Mouse (Mus musculus): ENCODE measurements at regions not wholly inside any gene's neighbourhood (a gene's known extent, or its start where the extent isn't known, plus 50 kb on each side); places are given as distances from the start of the nearest gene placed in this dataset.

GRCm38 (mm10) chr3:38130088-38130487 is 354.6 kb downstream of the Ankrd50 start:
- Histone ChIP-seq H3K27ac (no peak overlapping the region), H3K9ac (no peak overlapping the region), H3K27me3 (no peaks in the 10 kb centered on the region), H3K4me1 (replicated peaks) (no peaks in the 10 kb centered on the region), H3K36me3 (no peaks in the 10 kb centered on the region), H3K9me3 (no peaks in the 10 kb centered on the region), H3K4me2 (no peak overlapping the region), H3K4me3 (no peak overlapping the region)
- 35% methylated on average over 1 of the region's 1 CpGs for WGBS
- no peak for ATAC-seq (ENCODE audit: low FRiP score)

- WGBS = 87% methylated on average over 2 of the region's 2 CpGs
- no peak for ATAC-seq (ENCODE audit: low FRiP score)
- no peaks in the 10 kb centered on the region for H3K36me3 ChIP-seq
- H3K4me1 ChIP-seq (replicated peaks) = no peaks in the 10 kb centered on the region
- H3K9ac ChIP-seq = no peak overlapping the region
- no peaks in the 10 kb centered on the region for H3K27me3 ChIP-seq
- no peak overlapping the region for H3K27ac ChIP-seq
- H3K4me2 ChIP-seq = no peak overlapping the region
- no peak overlapping the region for H3K4me3 ChIP-seq
- no peaks in the 10 kb centered on the region for H3K9me3 ChIP-seq
These were observed 355.5 kb downstream of the Ankrd50 start for GRCm38 (mm10) chr3:38129167-38129500.

DNA sequence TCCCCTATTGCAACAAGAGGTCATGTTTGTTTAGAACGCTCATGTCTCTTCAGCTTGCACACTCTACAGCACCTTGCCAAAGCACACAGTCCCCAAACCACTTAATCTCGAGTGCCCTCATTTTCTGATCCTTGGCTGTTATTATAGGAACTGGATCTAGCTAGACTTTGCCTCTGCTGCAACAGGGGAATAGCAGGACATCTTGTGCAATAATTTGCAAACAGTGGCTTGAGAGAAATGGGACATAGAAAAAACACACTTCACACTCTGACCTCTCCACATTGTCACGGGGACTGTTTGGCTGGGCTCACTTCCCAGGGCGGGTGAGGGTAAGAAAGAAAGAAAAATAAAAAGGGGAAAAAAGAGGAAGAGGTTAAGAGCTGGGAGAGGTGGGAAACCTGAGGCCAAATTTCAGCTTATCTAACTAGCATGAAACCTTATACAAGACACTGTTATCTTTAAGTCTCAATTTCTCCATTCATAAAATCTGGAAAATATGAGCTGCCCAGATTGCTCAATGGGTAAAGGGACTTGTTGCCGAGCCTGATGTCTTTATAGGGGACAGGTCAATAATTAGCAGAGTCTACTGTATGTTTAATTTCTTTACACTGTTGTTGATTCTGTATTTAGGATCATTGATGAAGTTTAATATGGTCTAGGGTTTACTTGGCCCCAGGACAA is 356.0 kb downstream of the Ankrd50 start:
- H3K9me3 ChIP-seq = no peaks in the 10 kb centered on the region
- no peak for ATAC-seq (ENCODE audit: low FRiP score)
- WGBS = 81% methylated on average over 5 of the region's 5 CpGs
- H3K27ac ChIP-seq = no peak overlapping the region
- H3K4me1 ChIP-seq (replicated peaks) = no peaks in the 10 kb centered on the region
- no peaks in the 10 kb centered on the region for H3K27me3 ChIP-seq
- no peak overlapping the region for H3K9ac ChIP-seq
- no peak overlapping the region for H3K4me2 ChIP-seq
- no peak overlapping the region for H3K4me3 ChIP-seq
- no peaks in the 10 kb centered on the region for H3K36me3 ChIP-seq

DNA sequence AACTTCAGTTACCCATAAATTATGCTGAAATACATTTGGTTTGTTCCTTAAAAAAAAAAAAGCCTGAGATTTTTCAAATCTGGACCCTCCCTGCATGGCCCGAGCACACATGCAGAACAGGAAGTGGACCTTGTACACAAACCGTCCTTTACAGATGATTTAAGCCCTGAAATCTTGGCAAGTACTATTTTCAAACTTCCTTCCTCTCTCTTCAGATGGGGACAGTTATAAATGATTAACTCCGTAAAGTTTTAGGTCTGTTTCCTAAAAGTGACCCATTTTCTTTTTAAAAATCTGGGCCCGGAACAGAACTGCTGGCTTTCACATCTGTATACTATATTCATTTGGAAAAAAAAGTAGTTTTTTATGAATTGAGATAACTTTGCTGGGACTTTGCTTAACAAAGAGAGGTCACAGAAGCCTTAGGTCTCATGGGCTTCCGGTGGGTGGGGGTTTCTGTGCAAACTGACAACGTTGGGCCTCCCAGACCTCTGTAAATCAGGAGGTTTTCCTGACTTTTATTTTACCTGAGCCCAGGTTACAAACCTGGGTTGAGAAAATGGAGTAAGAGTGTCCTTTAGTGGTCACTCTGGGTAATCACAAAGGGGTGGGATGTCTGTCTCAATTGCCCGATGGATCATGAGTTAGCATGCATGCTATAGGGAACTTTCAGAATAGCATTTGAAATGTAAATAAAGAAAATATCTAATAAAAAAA is 368.4 kb downstream of the Ankrd50 start:
- no peaks in the 10 kb centered on the region for H3K4me1 ChIP-seq (replicated peaks)
- no peaks in the 10 kb centered on the region for H3K36me3 ChIP-seq
- no peak overlapping the region for H3K4me3 ChIP-seq
- WGBS = 73% methylated on average over 7 of the region's 7 CpGs
- no peak overlapping the region for H3K27ac ChIP-seq
- H3K9ac ChIP-seq = no peak overlapping the region
- H3K4me2 ChIP-seq = no peak overlapping the region
- no peaks in the 10 kb centered on the region for H3K9me3 ChIP-seq
- ATAC-seq (ENCODE audit: low FRiP score) = no peak
- H3K27me3 ChIP-seq = no peaks in the 10 kb centered on the region

- H3K36me3 ChIP-seq = no peaks in the 10 kb centered on the region
- H3K4me2 ChIP-seq = no peak overlapping the region
- WGBS = 93% methylated on average over 3 of the region's 3 CpGs
- no peak overlapping the region for H3K9ac ChIP-seq
- H3K9me3 ChIP-seq = no peaks in the 10 kb centered on the region
- ATAC-seq (ENCODE audit: low FRiP score) = no peak
- H3K27ac ChIP-seq = no peak overlapping the region
- H3K27me3 ChIP-seq = no peaks in the 10 kb centered on the region
- H3K4me3 ChIP-seq = no peak overlapping the region
- H3K4me1 ChIP-seq (replicated peaks) = no peaks in the 10 kb centered on the region
These were observed 372.1 kb downstream of the Ankrd50 start for GRCm38 (mm10) chr3:38112568-38112967.

DNA sequence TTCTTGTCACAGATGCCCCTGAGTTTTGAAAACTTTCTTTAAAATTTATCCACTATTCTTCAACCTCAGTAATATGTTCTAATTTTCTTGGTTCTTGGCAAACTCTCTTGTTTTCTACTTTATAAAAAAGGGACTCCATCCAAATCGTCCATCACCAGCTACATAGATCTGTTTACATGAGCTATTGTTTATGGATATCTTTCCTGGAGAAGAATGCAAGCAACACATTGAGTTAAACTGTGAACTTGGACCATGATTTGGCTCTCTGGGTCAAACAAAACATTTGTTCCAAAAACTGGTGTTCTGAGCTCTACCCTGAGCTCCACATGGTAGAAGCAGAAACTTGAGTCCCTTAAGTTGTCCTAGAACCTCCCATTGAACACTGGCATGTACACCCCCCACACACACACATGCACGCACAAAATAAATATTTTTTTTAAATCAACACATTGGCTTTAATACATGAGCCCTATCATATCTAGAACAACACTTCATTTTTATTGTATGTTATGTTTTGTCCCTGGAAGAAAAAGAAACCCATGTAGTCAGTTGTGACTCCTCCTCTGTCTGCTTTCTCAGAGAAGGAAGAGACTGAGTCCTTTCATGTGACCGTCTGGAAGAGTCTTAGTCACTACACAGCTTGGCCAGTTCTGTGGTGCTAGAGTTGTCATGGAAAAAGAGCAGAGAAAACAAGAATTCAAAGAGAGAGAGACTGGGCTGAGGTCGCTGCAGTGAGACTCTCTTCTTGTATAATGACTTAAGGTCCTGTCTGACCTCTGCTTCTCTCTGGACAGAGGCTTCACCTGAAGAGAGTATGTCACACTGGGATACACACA is 379.4 kb downstream of the Ankrd50 start:
- Histone ChIP-seq H3K9ac (no peak overlapping the region), H3K36me3 (no peaks in the 10 kb centered on the region), H3K4me1 (replicated peaks) (no peaks in the 10 kb centered on the region), H3K27ac (no peak overlapping the region), H3K4me3 (no peak overlapping the region), H3K4me2 (no peak overlapping the region), H3K9me3 (no peaks in the 10 kb centered on the region), H3K27me3 (no peaks in the 10 kb centered on the region)
- 84% methylated on average over 4 of the region's 4 CpGs for WGBS
- no peak for ATAC-seq (ENCODE audit: low FRiP score)

DNA sequence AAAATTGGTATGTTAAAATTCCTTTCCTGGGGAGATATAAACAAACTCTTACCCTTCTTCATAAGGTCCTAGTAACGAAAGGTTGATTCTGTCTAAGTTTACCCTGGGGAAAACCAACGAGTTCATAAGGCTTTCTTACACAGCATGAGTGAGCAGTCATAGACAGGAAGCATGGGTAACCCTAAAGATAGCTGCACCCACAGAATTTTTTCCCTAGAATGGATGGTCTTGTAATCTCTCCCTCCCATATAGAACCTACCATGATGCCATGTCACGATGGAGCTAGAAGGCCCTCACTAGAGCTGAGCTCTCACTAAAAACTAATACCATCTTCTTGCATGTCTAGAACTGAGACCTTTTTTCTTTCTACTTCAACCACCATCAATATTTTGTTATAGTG is 380.1 kb upstream of the Gm5148 start:
- WGBS = 90% methylated on average over 3 of the region's 3 CpGs
- no peak overlapping the region for H3K9ac ChIP-seq
- H3K27ac ChIP-seq = no peak overlapping the region
- H3K9me3 ChIP-seq = no peaks in the 10 kb centered on the region
- no peaks in the 10 kb centered on the region for H3K4me1 ChIP-seq (replicated peaks)
- no peaks in the 10 kb centered on the region for H3K27me3 ChIP-seq
- no peak overlapping the region for H3K4me3 ChIP-seq
- H3K4me2 ChIP-seq = no peak overlapping the region
- H3K36me3 ChIP-seq = no peaks in the 10 kb centered on the region
- ATAC-seq (ENCODE audit: low FRiP score) = no peak

DNA sequence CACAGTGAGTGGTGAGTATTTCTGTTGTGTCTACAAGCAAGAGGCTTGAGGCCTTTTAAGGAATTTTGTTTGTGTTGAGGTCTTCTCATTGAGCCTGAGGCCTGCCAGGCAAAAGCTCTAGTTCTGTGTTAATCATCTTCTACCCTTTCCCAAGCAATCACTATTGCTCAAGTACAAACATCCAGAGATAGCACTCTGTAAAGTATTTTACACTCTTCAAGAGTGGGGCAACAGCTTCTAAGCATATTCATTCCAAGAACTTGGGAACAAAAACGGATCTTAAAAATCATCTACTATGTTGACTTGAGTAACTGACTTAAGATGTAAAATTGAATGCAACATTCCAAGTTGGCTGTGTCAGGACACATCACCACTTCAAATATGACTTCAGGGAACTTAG is 378.7 kb upstream of the Gm5148 start:
- no peak overlapping the region for H3K4me2 ChIP-seq
- H3K9me3 ChIP-seq = no peaks in the 10 kb centered on the region
- no peak overlapping the region for H3K4me3 ChIP-seq
- H3K9ac ChIP-seq = no peak overlapping the region
- H3K4me1 ChIP-seq (replicated peaks) = no peaks in the 10 kb centered on the region
- H3K27me3 ChIP-seq = no peaks in the 10 kb centered on the region
- no peak for ATAC-seq (ENCODE audit: low FRiP score)
- H3K27ac ChIP-seq = no peak overlapping the region
- H3K36me3 ChIP-seq = no peaks in the 10 kb centered on the region
- 87% methylated on average over 1 of the region's 1 CpGs for WGBS

DNA sequence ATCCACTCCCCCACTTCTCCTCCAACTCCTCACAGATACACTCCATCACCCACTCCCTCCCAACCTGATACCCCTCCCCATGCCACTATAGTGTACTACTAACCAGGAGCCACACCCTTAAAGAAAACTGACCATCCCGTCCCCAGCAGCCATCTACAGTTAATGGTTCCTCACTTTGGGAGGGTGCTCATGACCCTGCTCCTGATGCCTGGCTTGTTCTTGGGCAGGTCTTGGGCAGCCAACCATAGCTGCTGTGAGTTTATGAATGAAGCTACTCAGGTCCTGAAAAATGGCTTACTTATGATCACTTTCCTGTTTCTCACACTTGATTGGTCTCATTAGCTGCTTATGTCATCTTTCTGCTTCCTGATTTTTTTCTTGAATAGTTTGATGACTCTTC is 377.9 kb upstream of the Gm5148 start:
- 85% methylated on average over 1 of the region's 1 CpGs for WGBS
- Histone ChIP-seq H3K36me3 (no peaks in the 10 kb centered on the region), H3K9ac (no peak overlapping the region), H3K27ac (no peak overlapping the region), H3K4me2 (no peak overlapping the region), H3K9me3 (no peaks in the 10 kb centered on the region), H3K4me1 (replicated peaks) (no peaks in the 10 kb centered on the region), H3K4me3 (no peak overlapping the region), H3K27me3 (no peaks in the 10 kb centered on the region)
- ATAC-seq (ENCODE audit: low FRiP score) = no peak

DNA sequence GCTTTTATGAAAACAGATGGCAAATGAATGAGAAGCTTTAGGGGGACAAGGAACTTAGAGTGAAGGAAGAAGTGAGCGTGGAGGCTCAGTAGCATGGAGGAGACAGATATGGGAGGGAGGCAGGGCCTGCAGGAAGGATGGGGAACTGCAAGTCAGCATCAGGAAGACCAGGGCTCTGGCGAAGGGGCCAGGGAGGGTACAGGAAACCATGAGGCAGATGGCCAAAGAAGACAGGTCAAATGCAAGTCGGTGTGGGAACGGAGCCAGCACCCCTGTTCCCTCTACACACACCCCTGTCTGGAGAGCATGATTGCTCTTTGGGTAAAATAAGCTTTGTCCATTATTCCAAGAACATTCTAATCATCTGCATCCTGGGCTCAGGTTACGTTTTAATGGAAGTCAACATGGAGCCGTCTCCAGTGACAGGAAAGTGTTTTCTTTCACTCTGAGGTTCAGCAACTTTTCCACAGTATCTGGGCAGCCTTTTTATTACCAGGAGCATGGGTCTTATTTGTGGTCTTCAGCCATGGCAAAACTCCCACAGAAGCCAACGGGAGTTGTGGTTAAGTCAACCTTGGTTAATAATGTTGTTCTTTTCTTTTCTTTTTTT is 370.2 kb upstream of the Gm5148 start:
- WGBS = 77% methylated on average over 7 of the region's 7 CpGs
- no peaks in the 10 kb centered on the region for H3K27me3 ChIP-seq
- H3K9ac ChIP-seq = no peak overlapping the region
- no peak overlapping the region for H3K27ac ChIP-seq
- no peaks in the 10 kb centered on the region for H3K9me3 ChIP-seq
- ATAC-seq (ENCODE audit: low FRiP score) = no peak
- no peak overlapping the region for H3K4me2 ChIP-seq
- no peak overlapping the region for H3K4me3 ChIP-seq
- no peaks in the 10 kb centered on the region for H3K36me3 ChIP-seq
- no peaks in the 10 kb centered on the region for H3K4me1 ChIP-seq (replicated peaks)

DNA sequence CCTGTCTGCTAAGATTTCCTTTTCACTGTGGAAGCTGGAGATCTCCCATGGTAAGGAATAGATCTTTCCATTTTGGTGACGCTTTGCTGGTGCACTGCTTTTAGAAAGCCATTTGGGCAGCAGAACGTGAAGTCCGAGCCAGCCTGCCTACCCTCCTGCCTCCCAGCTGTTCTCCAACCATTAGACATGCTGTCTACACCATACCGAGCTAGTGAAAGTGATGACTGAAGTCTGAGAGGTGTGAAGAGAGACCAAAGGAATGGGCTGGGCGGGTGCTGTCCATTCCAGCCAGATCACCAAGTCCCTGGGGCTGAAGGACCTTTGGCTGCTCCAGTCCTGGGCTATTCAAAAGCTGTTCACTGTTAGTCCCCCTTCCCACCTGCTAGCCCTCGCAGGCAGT is 360.3 kb upstream of the Gm5148 start:
- H3K4me1 ChIP-seq (replicated peaks) = no peaks in the 10 kb centered on the region
- H3K4me3 ChIP-seq = no peak overlapping the region
- WGBS = 71% methylated on average over 6 of the region's 6 CpGs
- no peak overlapping the region for H3K4me2 ChIP-seq
- no peak for ATAC-seq (ENCODE audit: low FRiP score)
- H3K36me3 ChIP-seq = no peaks in the 10 kb centered on the region
- no peaks in the 10 kb centered on the region for H3K27me3 ChIP-seq
- no peaks in the 10 kb centered on the region for H3K9me3 ChIP-seq
- no peak overlapping the region for H3K27ac ChIP-seq
- no peak overlapping the region for H3K9ac ChIP-seq

GRCm38 (mm10) chr3:38082386-38082785 is 358.1 kb upstream of the Gm5148 start:
- Histone ChIP-seq H3K27ac (no peak overlapping the region), H3K36me3 (no peaks in the 10 kb centered on the region), H3K9me3 (no peaks in the 10 kb centered on the region), H3K4me1 (replicated peaks) (no peaks in the 10 kb centered on the region), H3K4me3 (no peak overlapping the region), H3K27me3 (no peaks in the 10 kb centered on the region), H3K9ac (no peak overlapping the region), H3K4me2 (no peak overlapping the region)
- ATAC-seq (ENCODE audit: low FRiP score) = no peak
- WGBS = 89% methylated on average over 11 of the region's 11 CpGs

Data from hindbrain, embryonic 13.5 days (tissue).